Mouse (Mus musculus): ENCODE measurements around the gene Rgs13. TPM values are rescaled to one million over a fixed set of nuclear protein-coding genes. Genes with fewer than 3 reads are reported as not detected.

The Rgs13 gene
- polyA plus RNA-seq (2015; fragmentation: Nextera tagmentation; extraction: Ambion mirVana): 0.71 and 0.89 TPM in 2 replicates

DNA sequence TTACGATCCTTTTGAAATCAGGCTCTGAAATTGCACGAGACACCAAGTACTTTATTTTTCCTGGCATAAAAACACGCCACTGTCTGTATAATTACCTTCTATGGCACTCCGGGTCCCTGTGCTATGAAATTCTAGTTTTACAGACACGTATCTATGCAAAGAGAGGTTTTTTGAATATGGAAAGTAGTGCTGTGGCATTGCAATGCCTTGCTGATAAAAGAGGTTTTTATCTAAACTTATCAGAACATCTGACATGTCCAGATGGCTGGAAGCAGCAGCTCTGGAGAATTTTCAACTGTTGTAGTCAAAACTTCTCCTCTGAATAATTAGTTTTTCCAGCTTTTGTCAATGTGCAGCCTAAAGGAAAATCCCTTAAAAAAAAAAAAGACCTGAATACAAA, at the start of gene Rgs13:
Gene Rgs13, minus strand, starts transcription at position 207 of the 400 bp plus-strand sequence.
- Histone ChIP-seq H3K9me3 (ENCODE audit: control insufficient read depth, low read length) (no peaks in the 10 kb centered on the region), H3K27ac (ENCODE audit: low read depth, low read length) (no peak within 1 kb of the TSS), H3K4me3 (ENCODE audit: low read length) (no peak within 1 kb of the TSS), H3K4me1 (ENCODE audit: control insufficient read depth, insufficient read depth, low read depth, low read length) (no peaks in the 10 kb centered on the region), H3K36me3 (ENCODE audit: control insufficient read depth, insufficient read depth, low read length) (no peaks in the 10 kb centered on the region), H3K9ac (ENCODE audit: low read depth, low read length) (no peak within 1 kb of the TSS), H3K4me2 (ENCODE audit: low read length) (peak within 1 kb of the TSS; percentile 32; the same call in 1 of the 2 replicates), H3K27me3 (replicated peaks; ENCODE audit: control insufficient read depth, insufficient read depth, low read length) (no peaks in the 10 kb centered on the region)
- WGBS: 37% methylated on average over 5 of the region's 5 CpGs
- ATAC-seq: no peak

DNA sequence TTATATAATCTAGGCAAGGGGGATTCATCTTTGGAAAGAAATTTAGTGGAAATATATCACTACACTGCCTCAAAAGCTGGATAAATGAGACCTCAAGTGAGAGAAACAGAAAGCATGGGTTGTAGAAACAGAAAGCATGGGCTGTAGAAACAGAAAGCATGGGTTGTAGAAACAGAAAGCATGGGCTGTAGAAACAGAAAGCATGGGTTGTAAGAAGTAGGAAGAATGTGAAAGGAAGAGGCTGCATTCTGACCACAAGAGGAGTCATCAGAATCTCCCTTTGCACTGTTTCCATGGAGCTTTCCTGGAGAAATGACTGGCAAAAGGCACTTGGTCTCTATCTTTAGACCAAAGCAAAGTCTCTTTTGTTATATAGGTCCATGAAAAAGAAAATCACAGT, 38.1 kb upstream of the Rgs13 start:
- Histone ChIP-seq H3K4me3 (ENCODE audit: low read length) (no peak overlapping the region), H3K27ac (ENCODE audit: low read depth, low read length) (no peak overlapping the region), H3K9me3 (ENCODE audit: control insufficient read depth, low read length) (no peaks in the 10 kb centered on the region), H3K27me3 (replicated peaks; ENCODE audit: control insufficient read depth, insufficient read depth, low read length) (no peaks in the 10 kb centered on the region), H3K4me2 (ENCODE audit: low read length) (no peak overlapping the region), H3K4me1 (ENCODE audit: control insufficient read depth, insufficient read depth, low read depth, low read length) (no peaks in the 10 kb centered on the region), H3K36me3 (ENCODE audit: control insufficient read depth, insufficient read depth, low read length) (no peaks in the 10 kb centered on the region), H3K9ac (ENCODE audit: low read depth, low read length) (no peak overlapping the region)
- no peak for ATAC-seq

DNA sequence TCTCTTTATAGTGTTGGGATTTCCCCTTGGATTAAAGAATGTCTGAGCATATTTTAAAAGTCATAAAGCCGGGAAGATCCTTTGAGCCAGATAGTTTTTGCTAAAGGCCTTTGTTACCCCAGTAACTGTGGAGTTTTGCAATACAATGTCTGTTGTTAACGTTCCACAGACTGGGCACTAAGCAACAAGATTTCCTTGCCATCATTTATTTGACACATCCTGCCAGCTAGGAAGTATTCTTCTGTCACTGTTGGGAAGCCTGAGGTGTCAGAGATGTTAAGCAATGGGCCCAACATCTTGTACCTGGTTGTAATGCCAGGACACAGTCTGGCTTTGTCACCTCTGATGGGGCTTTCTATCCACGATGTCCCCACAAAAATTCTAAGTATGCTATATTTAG, 33.7 kb upstream of the Rgs13 start:
- H3K9ac ChIP-seq (ENCODE audit: low read depth, low read length): no peak overlapping the region
- H3K9me3 ChIP-seq (ENCODE audit: control insufficient read depth, low read length): no peaks in the 10 kb centered on the region
- no peaks in the 10 kb centered on the region for H3K4me1 ChIP-seq (ENCODE audit: control insufficient read depth, insufficient read depth, low read depth, low read length)
- no peak overlapping the region for H3K4me3 ChIP-seq (ENCODE audit: low read length)
- H3K36me3 ChIP-seq (ENCODE audit: control insufficient read depth, insufficient read depth, low read length): no peaks in the 10 kb centered on the region
- no peak for ATAC-seq
- no peaks in the 10 kb centered on the region for H3K27me3 ChIP-seq (replicated peaks; ENCODE audit: control insufficient read depth, insufficient read depth, low read length)
- H3K4me2 ChIP-seq (ENCODE audit: low read length): no peak overlapping the region
- WGBS: 47% methylated on average over 3 of the region's 3 CpGs
- H3K27ac ChIP-seq (ENCODE audit: low read depth, low read length): no peak overlapping the region

DNA sequence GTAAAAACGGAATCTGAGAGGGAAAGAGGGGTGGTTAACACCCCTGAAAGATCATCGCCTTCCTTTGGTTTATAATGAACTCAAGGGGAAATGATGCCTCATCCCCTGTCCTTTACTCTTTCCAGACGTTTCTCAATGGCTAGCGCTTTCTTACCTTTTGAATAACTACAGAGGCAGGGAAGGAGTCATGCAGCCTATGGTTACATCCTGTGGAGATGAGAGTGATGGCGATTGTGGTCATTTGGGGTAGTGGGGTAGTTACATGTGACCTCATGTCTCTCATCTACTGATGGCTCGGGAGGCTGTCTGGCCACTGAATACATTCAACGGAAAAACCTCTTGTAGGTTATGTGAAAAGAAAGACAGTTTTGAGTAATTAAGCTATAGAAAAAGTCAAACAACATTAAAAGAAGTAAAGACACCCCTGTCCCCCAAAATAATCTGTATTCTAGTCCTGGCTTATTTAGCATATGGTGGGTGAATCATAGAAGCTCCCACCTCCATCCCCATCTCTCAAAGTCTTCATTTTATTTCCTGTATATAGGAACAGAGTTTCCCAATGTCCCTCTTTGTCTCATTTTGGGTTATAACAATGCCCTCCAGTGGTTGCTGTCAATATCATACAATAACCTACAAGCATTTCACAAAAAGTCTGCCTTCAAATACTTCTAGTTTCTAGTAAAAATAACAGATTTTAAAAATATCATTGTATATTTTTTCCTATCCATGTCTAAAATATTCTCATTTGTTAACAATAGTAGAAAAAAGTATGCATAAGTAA, 29.3 kb upstream of the Rgs13 start:
- no peak overlapping the region for H3K4me3 ChIP-seq (ENCODE audit: low read length)
- H3K9ac ChIP-seq (ENCODE audit: low read depth, low read length): no peak overlapping the region
- H3K27ac ChIP-seq (ENCODE audit: low read depth, low read length): no peak overlapping the region
- H3K27me3 ChIP-seq (replicated peaks; ENCODE audit: control insufficient read depth, insufficient read depth, low read length): no peaks in the 10 kb centered on the region
- no peaks in the 10 kb centered on the region for H3K9me3 ChIP-seq (ENCODE audit: control insufficient read depth, low read length)
- ATAC-seq: no peak
- H3K36me3 ChIP-seq (ENCODE audit: control insufficient read depth, insufficient read depth, low read length): no peaks in the 10 kb centered on the region
- H3K4me2 ChIP-seq (ENCODE audit: low read length): no peak overlapping the region
- WGBS: 73% methylated on average over 7 of the region's 7 CpGs
- no peaks in the 10 kb centered on the region for H3K4me1 ChIP-seq (ENCODE audit: control insufficient read depth, insufficient read depth, low read depth, low read length)

DNA sequence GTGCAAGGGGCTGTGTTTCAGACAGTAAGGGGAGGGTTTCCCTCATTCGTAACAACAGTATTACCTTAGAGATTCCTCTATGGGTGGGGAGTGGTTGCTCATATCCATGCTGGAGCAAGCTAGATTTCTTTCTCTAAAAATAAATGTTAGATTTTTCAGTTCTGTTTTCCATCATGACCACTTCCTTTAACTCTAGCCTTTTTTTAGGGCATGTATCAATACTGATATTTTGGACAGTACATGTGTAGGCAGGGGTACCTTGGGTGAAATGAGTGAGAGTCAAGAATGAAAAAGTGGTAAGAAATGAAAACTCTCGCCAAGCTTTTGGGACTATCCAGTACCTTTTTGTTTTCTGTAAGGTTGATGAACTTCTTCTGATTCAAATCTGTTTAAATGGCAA, 27.6 kb upstream of the Rgs13 start:
- Histone ChIP-seq H3K36me3 (ENCODE audit: control insufficient read depth, insufficient read depth, low read length) (no peaks in the 10 kb centered on the region), H3K27ac (ENCODE audit: low read depth, low read length) (no peak overlapping the region), H3K9me3 (ENCODE audit: control insufficient read depth, low read length) (no peaks in the 10 kb centered on the region), H3K4me1 (ENCODE audit: control insufficient read depth, insufficient read depth, low read depth, low read length) (no peaks in the 10 kb centered on the region), H3K9ac (ENCODE audit: low read depth, low read length) (no peak overlapping the region), H3K4me3 (ENCODE audit: low read length) (no peak overlapping the region), H3K4me2 (ENCODE audit: low read length) (no peak overlapping the region), H3K27me3 (replicated peaks; ENCODE audit: control insufficient read depth, insufficient read depth, low read length) (no peaks in the 10 kb centered on the region)
- ATAC-seq: no peak
- 92% methylated on average over 2 of the region's 2 CpGs for WGBS

DNA sequence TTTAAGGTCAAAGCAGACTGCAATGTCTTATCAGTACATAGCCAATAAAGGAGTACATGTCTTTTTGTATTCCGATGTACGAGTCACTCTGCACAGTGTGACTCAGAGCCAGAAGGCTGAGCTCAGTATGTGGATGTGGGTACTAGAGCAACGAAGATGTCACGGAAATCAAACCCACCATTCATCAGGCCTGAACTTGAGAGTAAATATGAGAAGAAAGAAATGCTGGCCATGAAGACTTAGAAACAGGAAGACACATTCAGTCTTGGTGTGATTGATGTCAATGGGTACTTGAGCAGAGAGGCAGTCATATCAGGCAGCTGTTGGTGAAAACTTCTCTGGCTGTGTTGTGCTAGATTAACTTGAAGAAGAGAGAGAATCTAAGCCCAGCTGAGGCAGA, 25.8 kb upstream of the Rgs13 start:
- 89% methylated on average over 4 of the region's 4 CpGs for WGBS
- no peak overlapping the region for H3K4me3 ChIP-seq (ENCODE audit: low read length)
- no peaks in the 10 kb centered on the region for H3K9me3 ChIP-seq (ENCODE audit: control insufficient read depth, low read length)
- no peak overlapping the region for H3K9ac ChIP-seq (ENCODE audit: low read depth, low read length)
- ATAC-seq: no peak
- H3K4me1 ChIP-seq (ENCODE audit: control insufficient read depth, insufficient read depth, low read depth, low read length): no peaks in the 10 kb centered on the region
- no peaks in the 10 kb centered on the region for H3K27me3 ChIP-seq (replicated peaks; ENCODE audit: control insufficient read depth, insufficient read depth, low read length)
- H3K4me2 ChIP-seq (ENCODE audit: low read length): no peak overlapping the region
- no peaks in the 10 kb centered on the region for H3K36me3 ChIP-seq (ENCODE audit: control insufficient read depth, insufficient read depth, low read length)
- no peak overlapping the region for H3K27ac ChIP-seq (ENCODE audit: low read depth, low read length)

DNA sequence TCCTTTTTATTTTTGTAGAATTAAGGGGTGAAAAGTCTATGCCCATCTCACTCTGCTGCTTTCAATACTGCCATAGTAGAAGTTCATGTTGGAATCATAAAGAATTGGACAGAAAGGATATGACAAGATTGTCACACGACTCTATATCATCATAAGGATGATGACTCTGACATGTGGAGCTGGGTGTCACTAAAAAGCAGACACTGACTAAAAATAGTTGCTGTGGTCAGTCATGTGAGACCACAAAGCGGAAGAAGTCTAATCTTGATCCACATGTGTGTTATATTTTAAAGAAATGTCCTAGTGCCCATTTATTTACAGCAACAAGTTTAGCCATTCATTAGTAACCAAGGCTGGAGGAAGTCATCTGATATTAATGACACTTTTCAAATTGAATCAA, 23.3 kb upstream of the Rgs13 start:
- 66% methylated on average over 2 of the region's 2 CpGs for WGBS
- Histone ChIP-seq H3K9me3 (ENCODE audit: control insufficient read depth, low read length) (no peaks in the 10 kb centered on the region), H3K36me3 (ENCODE audit: control insufficient read depth, insufficient read depth, low read length) (no peaks in the 10 kb centered on the region), H3K4me2 (ENCODE audit: low read length) (no peak overlapping the region), H3K27ac (ENCODE audit: low read depth, low read length) (no peak overlapping the region), H3K27me3 (replicated peaks; ENCODE audit: control insufficient read depth, insufficient read depth, low read length) (no peaks in the 10 kb centered on the region), H3K4me3 (ENCODE audit: low read length) (no peak overlapping the region), H3K4me1 (ENCODE audit: control insufficient read depth, insufficient read depth, low read depth, low read length) (no peaks in the 10 kb centered on the region), H3K9ac (ENCODE audit: low read depth, low read length) (no peak overlapping the region)
- ATAC-seq: no peak

DNA sequence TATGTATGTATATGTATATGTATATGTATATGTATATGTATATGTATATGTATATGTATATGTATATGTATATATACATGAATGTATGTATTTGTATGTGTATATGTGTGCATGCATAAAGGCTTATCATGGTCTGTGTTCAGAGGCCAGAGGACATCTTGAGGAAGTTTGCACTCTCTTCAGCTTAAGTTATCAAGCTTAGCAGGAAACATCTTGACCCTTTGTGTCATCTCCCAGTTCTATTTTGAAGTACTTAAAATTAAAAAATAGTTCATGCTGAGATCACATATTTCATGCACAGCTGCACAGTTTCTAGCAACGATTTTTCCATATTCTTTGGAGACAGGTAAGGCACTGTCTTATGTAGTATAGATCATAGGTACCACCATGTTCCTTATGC, 22.4 kb upstream of the Rgs13 start:
- Histone ChIP-seq H3K4me3 (ENCODE audit: low read length) (no peak overlapping the region), H3K27ac (ENCODE audit: low read depth, low read length) (no peak overlapping the region), H3K36me3 (ENCODE audit: control insufficient read depth, insufficient read depth, low read length) (no peaks in the 10 kb centered on the region), H3K9ac (ENCODE audit: low read depth, low read length) (no peak overlapping the region), H3K27me3 (replicated peaks; ENCODE audit: control insufficient read depth, insufficient read depth, low read length) (no peaks in the 10 kb centered on the region), H3K9me3 (ENCODE audit: control insufficient read depth, low read length) (no peaks in the 10 kb centered on the region), H3K4me2 (ENCODE audit: low read length) (no peak overlapping the region), H3K4me1 (ENCODE audit: control insufficient read depth, insufficient read depth, low read depth, low read length) (no peaks in the 10 kb centered on the region)
- WGBS: 56% methylated on average over 1 of the region's 1 CpGs
- ATAC-seq: no peak

DNA sequence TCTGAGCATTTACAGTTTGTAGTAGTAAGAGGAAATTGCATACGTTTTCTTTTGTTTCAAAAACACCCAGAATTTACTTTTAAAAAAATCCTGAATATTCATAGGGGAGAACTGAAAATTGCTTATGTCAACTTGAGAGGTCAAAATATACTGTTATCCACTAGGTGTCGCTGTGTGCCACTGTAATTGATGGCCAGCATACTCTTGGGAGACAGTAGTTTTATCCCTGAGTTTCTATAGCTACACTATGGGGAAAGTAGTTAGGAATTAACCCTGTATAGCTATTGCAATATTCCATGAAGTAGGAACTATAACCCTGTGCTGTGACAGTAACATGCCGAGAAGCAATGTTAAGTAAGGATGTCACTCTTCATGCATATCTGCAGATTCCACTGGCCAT, 20.5 kb upstream of the Rgs13 start:
- no peak for ATAC-seq
- WGBS: 30% methylated on average over 3 of the region's 3 CpGs

More for the DNA sequence above, 20.5 kb upstream of the Rgs13 start:
- Histone ChIP-seq H3K27me3 (replicated peaks; ENCODE audit: control insufficient read depth, insufficient read depth, low read length) (no peaks in the 10 kb centered on the region), H3K36me3 (ENCODE audit: control insufficient read depth, insufficient read depth, low read length) (no peaks in the 10 kb centered on the region), H3K4me2 (ENCODE audit: low read length) (no peak overlapping the region), H3K4me1 (ENCODE audit: control insufficient read depth, insufficient read depth, low read depth, low read length) (no peaks in the 10 kb centered on the region), H3K27ac (ENCODE audit: low read depth, low read length) (no peak overlapping the region), H3K9ac (ENCODE audit: low read depth, low read length) (no peak overlapping the region), H3K4me3 (ENCODE audit: low read length) (no peak overlapping the region), H3K9me3 (ENCODE audit: control insufficient read depth, low read length) (no peaks in the 10 kb centered on the region)

All from hindbrain, embryonic 16.5 days (tissue).